Mouse (Mus musculus) cerebellum, adult 2 months (tissue): Measurements from ENCODE around the gene Blnk. TPM values are rescaled to one million over a fixed set of nuclear protein-coding genes. Genes with fewer than 3 reads are reported as not detected.

ENCODE experiments used
- DNase-seq, 2 experiments: peaks; one replicate each; pipeline ENCODE4 v3.0.0; 2021
- H3K27ac ChIP-seq: fragments of 200-500 bp; 2 replicates; pipeline ENCODE4 v1.5.1; 2012; ENCODE audit warnings: low read length, control low read depth, inconsistent platforms; ENCODE audit not compliant: insufficient read depth
- H3K27me3 ChIP-seq: fragments of 200-500 bp; 2 replicates; pipeline ENCODE4 v1.6.1; 2012; ENCODE audit warnings: inconsistent platforms, mild to moderate bottlenecking, low read length, moderate library complexity; ENCODE audit not compliant: control insufficient read depth, insufficient read depth
- H3K4me1 ChIP-seq: fragments of 200-500 bp; 2 replicates; pipeline ENCODE4 v1.6.1; 2011; ENCODE audit warnings: low read length; ENCODE audit not compliant: control insufficient read depth, insufficient read depth
- H3K4me3 ChIP-seq: fragments of 200-500 bp; replicated peaks from 2 replicates; pipeline ENCODE3; 2011; ENCODE audit warnings: mild to moderate bottlenecking, low read depth, low read length, control low read depth; ENCODE audit not compliant: insufficient read depth
- CTCF ChIP-seq: fragments of 200-500 bp; IDR thresholded peaks from 2 replicates; pipeline ENCODE4 v1.5.1; 2011; ENCODE audit warnings: low read depth, mild to moderate bottlenecking, control low read depth, low read length, moderate library complexity, borderline replicate concordance; ENCODE audit not compliant: insufficient read depth
- POLR2A ChIP-seq: fragments of 200-500 bp; IDR thresholded peaks from 2 replicates; pipeline ENCODE4 v1.6.1; 2011; ENCODE audit warnings: low read length, control low read depth, borderline replicate concordance; ENCODE audit not compliant: insufficient read depth
- WGBS: fragments of 180-500 bp; shearing (Covaris S2); methylation state at CpG from one replicate; pipeline ENCODE4 v1.1.7; 2018; 5-methylcytosine and 5-hydroxymethylcytosine counted together
- polyA plus RNA-seq: library from polyadenylated mRNA; depleted of rRNA; stranded (reverse); fragments of >200 nt; gene quantifications from 2 replicates; pipeline ENCODE4 v1.2.3, GENCODE M21; 2012

The Blnk gene
- polyA plus RNA-seq, 1 experiment, result 0.92 TPM

DNA sequence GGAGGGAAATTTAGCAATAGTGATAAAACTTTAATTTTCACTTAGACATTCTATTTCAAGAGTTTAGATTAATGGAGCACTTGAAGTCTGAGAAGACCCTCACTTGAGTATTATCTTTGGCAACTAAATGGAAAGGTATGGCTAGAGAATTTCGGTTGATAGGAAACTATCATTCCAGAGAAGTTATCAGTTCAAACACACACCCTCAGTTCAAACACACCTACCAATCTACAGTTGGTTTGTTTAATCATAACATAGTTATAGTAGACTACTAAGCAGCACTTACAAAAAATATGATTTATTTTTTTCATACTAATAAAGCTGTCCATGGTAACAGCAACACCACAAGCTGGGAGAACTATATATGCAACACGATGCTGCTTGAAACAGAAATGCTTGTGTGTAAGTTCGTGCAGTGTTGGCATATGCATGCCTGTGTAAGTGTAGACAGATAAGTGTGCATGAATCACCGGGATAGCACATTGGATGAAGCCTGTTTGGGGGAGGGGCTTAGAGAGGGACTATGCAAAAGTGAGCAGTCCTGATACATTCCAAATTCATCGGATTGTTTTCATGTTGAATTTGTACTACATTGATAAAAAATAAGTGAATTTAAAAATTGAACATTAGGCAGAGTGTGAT lies 22.9 kb downstream of the Blnk start:
- no peak for DNase-seq
- WGBS, result 84% methylated on average over 5 of the region's 5 CpGs

GRCm38 (mm10) chr19:40970775-40971174 lies 23.6 kb downstream of the Blnk start:
- no peak for DNase-seq
- no peak overlapping the region for H3K4me3 ChIP-seq
- 78% methylated on average over 7 of the region's 7 CpGs for WGBS
- no peak overlapping the region for H3K27ac ChIP-seq
- H3K4me1 ChIP-seq, result no peaks in the 10 kb centered on the region
- no peaks in the 10 kb centered on the region for H3K27me3 ChIP-seq
- no peak for TF ChIP-seq CTCF
- no peak for TF ChIP-seq POLR2A

More for the DNA sequence above, 22.9 kb downstream of the Blnk start:
- Histone ChIP-seq H3K27ac (no peak overlapping the region), H3K4me3 (no peak overlapping the region), H3K4me1 (no peaks in the 10 kb centered on the region), H3K27me3 (no peaks in the 10 kb centered on the region)
- TF ChIP-seq POLR2A, result no peak
- no peak for TF ChIP-seq CTCF

- 64% methylated on average over 4 of the region's 4 CpGs for WGBS
- H3K27me3 ChIP-seq, result no peaks in the 10 kb centered on the region
- H3K4me3 ChIP-seq, result no peak overlapping the region
- TF ChIP-seq CTCF (no peak), POLR2A (no peak)
- no peaks in the 10 kb centered on the region for H3K4me1 ChIP-seq
- H3K27ac ChIP-seq, result no peak overlapping the region
- DNase-seq, result no peak
Measured at GRCm38 (mm10) chr19:40970301-40970700, 24.0 kb downstream of the Blnk start.

- no peak for DNase-seq
- no peaks in the 10 kb centered on the region for H3K4me1 ChIP-seq
- no peaks in the 10 kb centered on the region; the same call in 1 of the 2 replicates for H3K27me3 ChIP-seq
- WGBS, result 67% methylated on average over 6 of the region's 6 CpGs
- H3K4me3 ChIP-seq, result no peak overlapping the region
- TF ChIP-seq CTCF (no peak), POLR2A (no peak)
- no peak overlapping the region for H3K27ac ChIP-seq
Measured at GRCm38 (mm10) chr19:40964936-40965850, 29.1 kb downstream of the Blnk start.

DNA sequence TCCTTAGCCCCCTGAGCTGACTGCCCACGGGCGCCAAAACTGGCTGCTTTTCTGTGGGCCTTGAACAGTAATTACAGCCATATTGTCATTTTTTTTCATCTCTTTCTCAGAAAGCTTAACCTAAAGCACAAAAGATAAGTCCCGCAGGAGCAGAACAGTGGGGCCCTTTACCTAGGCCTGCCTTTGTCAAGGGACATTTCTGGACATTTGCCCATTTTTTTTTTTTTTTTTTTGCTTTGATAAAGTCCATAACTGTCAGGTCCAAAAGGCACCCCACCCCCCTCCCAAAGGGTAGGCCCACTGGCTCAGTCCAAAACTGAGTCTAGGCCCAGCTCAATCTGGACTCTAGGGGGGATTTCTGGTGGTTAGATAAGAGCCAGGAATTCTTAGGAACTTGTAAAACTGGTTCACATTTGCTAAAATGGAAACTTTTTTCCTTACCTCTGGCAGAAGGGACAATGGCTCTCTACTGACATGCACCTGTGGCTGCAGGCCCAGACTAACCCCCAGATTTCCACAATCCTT lies 29.9 kb downstream of the Blnk start:
- Histone ChIP-seq H3K27ac (no peak overlapping the region), H3K4me1 (no peaks in the 10 kb centered on the region), H3K27me3 (no peaks in the 10 kb centered on the region; the same call in 1 of the 2 replicates), H3K4me3 (no peak overlapping the region)
- 61% methylated on average over 3 of the region's 3 CpGs for WGBS
- TF ChIP-seq CTCF, result no peak
- no peak for TF ChIP-seq POLR2A
- no peak for DNase-seq

- DNase-seq, result peak in 1 of 2 experiments; percentile 12
- no peak overlapping the region for H3K4me3 ChIP-seq
- TF ChIP-seq POLR2A, result no peak
- peak; percentile 34; the same call in 1 of the 2 replicates for TF ChIP-seq CTCF
- WGBS, result 45% methylated on average over 12 of the region's 12 CpGs
- H3K27me3 ChIP-seq, result no peaks in the 10 kb centered on the region; the same call in 1 of the 2 replicates
- no peak overlapping the region for H3K27ac ChIP-seq
- H3K4me1 ChIP-seq, result no peaks in the 10 kb centered on the region
Measured at GRCm38 (mm10) chr19:40962988-40963387, 31.3 kb downstream of the Blnk start.

DNA sequence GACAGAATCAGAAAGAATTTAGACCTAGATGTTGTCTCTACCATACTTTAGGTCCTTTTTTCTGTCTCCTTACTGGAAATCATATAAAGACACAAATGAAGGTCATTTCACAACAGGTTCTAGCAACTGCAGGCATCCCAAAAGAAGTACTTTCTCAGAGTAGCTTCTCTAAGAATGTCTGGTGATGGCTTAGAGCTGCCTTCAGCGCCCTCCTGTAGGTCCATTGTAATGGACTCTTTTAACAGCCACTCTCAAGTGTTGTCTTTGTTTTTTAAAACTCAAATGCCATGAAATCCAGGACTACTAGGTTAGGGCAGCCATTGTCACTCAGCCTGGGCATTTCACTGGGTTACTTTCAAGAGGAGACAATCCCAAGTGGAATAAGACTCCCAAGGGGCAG lies 35.4 kb downstream of the Blnk start:
- 20% methylated on average over 1 of the region's 1 CpGs for WGBS
- no peak overlapping the region for H3K4me3 ChIP-seq
- H3K27ac ChIP-seq, result no peak overlapping the region
- TF ChIP-seq CTCF (no peak), POLR2A (no peak)
- no peaks in the 10 kb centered on the region for H3K4me1 ChIP-seq
- no peak for DNase-seq
- no peaks in the 10 kb centered on the region; the same call in 1 of the 2 replicates for H3K27me3 ChIP-seq
